Mouse (Mus musculus): ENCODE results near the gene Drg1.

Drg1 gene

GRCm38 (mm10) chr11:3290640-3291310 is 24.6 kb upstream of the Drg1 start:
- in situ Hi-C loops (cut with MboI, MseI), result loop anchor here (5.0 kb wide), 1 partner anchor 42 kb away; the partner anchor contains the start of gene Pik3ip1

GRCm38 (mm10) chr11:3289803-3290639 is 23.8 kb upstream of the Drg1 start:
- in situ Hi-C loops (cut with MboI, MseI), result loop anchor here (5.0 kb wide), 1 partner anchor 42 kb away; the partner anchor contains the start of gene Pik3ip1

- in situ Hi-C loops (cut with MboI, MseI), result no loop called here
Measured at GRCm38 (mm10) chr11:3289302-3289802, 23.1 kb upstream of the Drg1 start.

- in situ Hi-C loops (cut with MboI, MseI), result no loop called here
Measured at GRCm38 (mm10) chr11:3288521-3289301, 22.5 kb upstream of the Drg1 start, which contains the start of gene Patz1. TSS of gene Patz1 (plus strand) at chr11:3288874.

GRCm38 (mm10) chr11:3287921-3288320 is 21.7 kb upstream of the Drg1 start:
- in situ Hi-C loops (cut with MboI, MseI), result no loop called here

- in situ Hi-C loops (cut with MboI, MseI), result no loop called here
Measured at GRCm38 (mm10) chr11:3287131-3287530, 20.9 kb upstream of the Drg1 start.

GRCm38 (mm10) chr11:3285940-3286339 is 19.7 kb upstream of the Drg1 start:
- in situ Hi-C loops (cut with MboI, MseI), result no loop called here

- in situ Hi-C loops (cut with MboI, MseI), result no loop called here
Measured at GRCm38 (mm10) chr11:3283645-3284044, 17.4 kb upstream of the Drg1 start.

- in situ Hi-C loops (cut with MboI, MseI), result no loop called here
Measured at GRCm38 (mm10) chr11:3282887-3283286, 16.7 kb upstream of the Drg1 start.

- in situ Hi-C loops (cut with MboI, MseI), result no loop called here
Measured at GRCm38 (mm10) chr11:3279729-3280128, 13.5 kb upstream of the Drg1 start.

GRCm38 (mm10) chr11:3278351-3278750 is 12.1 kb upstream of the Drg1 start:
- in situ Hi-C loops (cut with MboI, MseI), result no loop called here

- in situ Hi-C loops (cut with MboI, MseI), result no loop called here
Measured at GRCm38 (mm10) chr11:3269241-3269640, 3.0 kb upstream of the Drg1 start.

GRCm38 (mm10) chr11:3267133-3267532 is 918 bp upstream of the Drg1 start:
- in situ Hi-C loops (cut with MboI, MseI), result no loop called here

- in situ Hi-C loops (cut with MboI, MseI), result no loop called here
Measured at GRCm38 (mm10) chr11:3265291-3266078, 730 bp downstream of the Drg1 start.

GRCm38 (mm10) chr11:3259537-3259936 is 6.7 kb downstream of the Drg1 start:
- in situ Hi-C loops (cut with MboI, MseI), result no loop called here

GRCm38 (mm10) chr11:3247387-3247786 is 18.8 kb downstream of the Drg1 start:
- in situ Hi-C loops (cut with MboI, MseI), result no loop called here

- in situ Hi-C loops (cut with MboI, MseI), result no loop called here
Measured at GRCm38 (mm10) chr11:3243771-3244170, 22.4 kb downstream of the Drg1 start.

- in situ Hi-C loops (cut with MboI, MseI), result no loop called here
Measured at GRCm38 (mm10) chr11:3242395-3242794, 23.8 kb downstream of the Drg1 start.

- in situ Hi-C loops (cut with MboI, MseI), result no loop called here
Measured at GRCm38 (mm10) chr11:3235277-3235676, 30.9 kb downstream of the Drg1 start.

- in situ Hi-C loops (cut with MboI, MseI), result no loop called here
Measured at GRCm38 (mm10) chr11:3233704-3234103, 32.5 kb downstream of the Drg1 start.

- in situ Hi-C loops (cut with MboI, MseI), result no loop called here
Measured at GRCm38 (mm10) chr11:3232248-3232647, 34.0 kb downstream of the Drg1 start.
